Mouse (Mus musculus) heart, adult 2 months (tissue): ENCODE data around the gene Rps27rt.

Experiments
- CTCF ChIP-seq: fragments of 200-600 bp; IDR thresholded peaks from 2 replicates; pipeline ENCODE4 v1.8.1; 2022; ENCODE audit warnings: antibody characterized with exemption, mild to moderate bottlenecking, moderate library complexity
- POLR2A ChIP-seq: fragments of 200-500 bp; IDR thresholded peaks from 2 replicates; pipeline ENCODE4 v1.6.1; 2011; ENCODE audit warnings: mild to moderate bottlenecking, low read depth, low read length, control low read depth; ENCODE audit not compliant: insufficient read depth

DNA sequence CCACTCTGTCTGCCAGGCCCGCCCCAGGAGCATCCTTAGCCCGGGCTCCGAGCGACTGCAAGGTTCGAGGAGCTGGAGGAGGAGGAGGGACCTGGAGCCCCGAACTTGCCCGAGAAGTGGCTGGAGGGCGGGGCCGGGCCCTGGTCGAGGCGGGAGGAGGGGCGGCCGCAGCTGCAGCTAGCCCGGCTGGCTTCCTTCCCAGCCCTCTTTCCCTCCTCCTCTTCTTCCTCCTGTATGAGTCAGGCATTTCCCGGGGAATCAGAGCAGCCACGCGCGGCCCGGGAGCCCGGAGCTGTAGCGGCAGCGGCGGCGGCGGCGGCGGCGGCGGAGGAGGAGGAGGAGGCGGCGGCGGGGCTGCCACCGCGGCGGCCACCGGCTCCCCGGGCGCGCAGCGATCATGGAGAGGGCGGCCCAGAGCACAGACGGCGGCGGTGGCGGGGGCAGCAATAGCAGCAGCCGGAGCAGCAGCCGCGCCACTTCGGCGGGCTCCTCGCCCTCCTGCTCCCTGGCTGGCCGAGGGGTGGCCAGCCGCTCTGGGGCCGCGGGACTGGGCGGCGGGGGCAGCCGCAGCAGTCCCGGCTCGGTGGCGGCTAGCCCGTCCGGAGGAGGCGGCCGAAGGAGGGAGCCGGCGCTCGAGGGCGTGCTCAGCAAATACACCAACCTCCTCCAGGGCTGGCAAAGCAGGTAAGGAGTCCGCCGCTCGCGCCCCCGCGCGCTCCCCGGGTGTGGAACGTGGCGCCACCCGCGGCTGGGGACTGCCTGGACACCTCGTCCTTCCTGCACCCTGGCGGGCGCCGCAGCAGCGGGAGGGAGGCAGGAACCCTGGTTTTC lies 4.0 kb downstream of the Rps27rt start, which contains the start of gene Osbpl10:
- TF ChIP-seq CTCF (peak; percentile 46), POLR2A (no peak)
